Mouse (Mus musculus) heart, adult 2 months (tissue): Measurements from ENCODE around the gene Cars2. TPM values are rescaled to one million over a fixed set of nuclear protein-coding genes. Genes with fewer than 3 reads are reported as not detected.

Experiments
- DNase-seq, 2 experiments: peaks; one replicate each; pipeline ENCODE4 v3.0.0; 2021
- H3K27ac ChIP-seq: fragments of 200-600 bp; 2 replicates; pipeline ENCODE4 v1.8.1; 2022
- H3K27me3 ChIP-seq: fragments of 200-500 bp; 2 replicates; pipeline ENCODE4 v1.6.1; 2012; ENCODE audit warnings: mild to moderate bottlenecking, low read length, inconsistent platforms, mixed read lengths; ENCODE audit not compliant: control insufficient read depth, insufficient read depth
- H3K36me3 ChIP-seq: fragments of 200-500 bp; 2 replicates; pipeline ENCODE4 v1.6.1; 2012; ENCODE audit warnings: low read length, inconsistent platforms; ENCODE audit not compliant: control insufficient read depth, insufficient read depth
- H3K4me1 ChIP-seq: fragments of 200-500 bp; 2 replicates; pipeline ENCODE4 v1.6.1; 2011; ENCODE audit warnings: low read length; ENCODE audit not compliant: control insufficient read depth, insufficient read depth
- H3K4me3 ChIP-seq: fragments of 200-600 bp; 2 replicates; pipeline ENCODE4 v1.8.1; 2022
- H3K79me2 ChIP-seq: fragments of 200-500 bp; replicated peaks from 2 replicates; pipeline ENCODE4 v1.6.1; 2012; ENCODE audit warnings: mild to moderate bottlenecking, inconsistent platforms, low read length, moderate library complexity, mixed read lengths; ENCODE audit not compliant: control insufficient read depth, insufficient read depth
- H3K9ac ChIP-seq: fragments of 200-500 bp; 2 replicates; pipeline ENCODE4 v1.6.1; 2012; ENCODE audit warnings: low read depth, mild to moderate bottlenecking, control low read depth, inconsistent platforms, low read length, mixed read lengths
- CTCF ChIP-seq: fragments of 200-600 bp; IDR thresholded peaks from 2 replicates; pipeline ENCODE4 v1.8.1; 2022; ENCODE audit warnings: antibody characterized with exemption, mild to moderate bottlenecking, moderate library complexity
- EP300 ChIP-seq: fragments of 200-500 bp; IDR thresholded peaks from 2 replicates; pipeline ENCODE4 v1.6.1; 2011; ENCODE audit warnings: low read depth, low read length, control low read depth; ENCODE audit not compliant: insufficient read depth
- POLR2A ChIP-seq: fragments of 200-500 bp; IDR thresholded peaks from 2 replicates; pipeline ENCODE4 v1.6.1; 2011; ENCODE audit warnings: mild to moderate bottlenecking, low read depth, low read length, control low read depth; ENCODE audit not compliant: insufficient read depth
- WGBS: fragments of 180-500 bp; shearing (Covaris S2); methylation state at CpG from one replicate; pipeline ENCODE4 v1.1.7; 2018; 5-methylcytosine and 5-hydroxymethylcytosine counted together
- intact Hi-C: fragments of 180-260 bp; cut with DNase I; formaldehyde crosslinking; loops from one replicate; pipeline ENCODE4 v1.15.1; 2025
- polyA plus RNA-seq: library from polyadenylated mRNA; depleted of rRNA; stranded (reverse); fragments of >200 nt; gene quantifications from 2 replicates; pipeline ENCODE4 v1.2.3, GENCODE M21; 2012
- total RNA-seq, 2 experiments: library from RNA; stranded (reverse); gene quantifications; 2 replicates each; pipeline ENCODE4 v1.2.3; 2021

Cars2 gene
- total and polyA plus RNA-seq, 3 experiments: 46.5 to 49.8 (median 47.7) TPM

- peak overlapping the region; percentile 72 for H3K9ac ChIP-seq
- no peaks in the 10 kb centered on the region for H3K36me3 ChIP-seq
- peak overlapping the region; percentile 96 for H3K27ac ChIP-seq
- no peak for DNase-seq
- peak overlapping the region; percentile 68 for H3K4me3 ChIP-seq
- no peaks in the 10 kb centered on the region for H3K27me3 ChIP-seq
- 11% methylated on average over 23 of the region's 23 CpGs for WGBS
- intact Hi-C loops: no loop called here
- H3K79me2 ChIP-seq: no peaks in the 10 kb centered on the region
- H3K4me1 ChIP-seq: peaks cover 9% of the 10 kb centered on the region; the same call in 1 of the 2 replicates
- TF ChIP-seq POLR2A (no peak), EP300 (no peak), CTCF (no peak)
These were observed 71.6 kb downstream of the Cars2 start for GRCm38 (mm10) chr8:11478807-11479527.

GRCm38 (mm10) chr8:11477811-11478761 is 72.5 kb downstream of the Cars2 start, which contains the start of gene Rab20:
Gene Rab20, minus strand, starts transcription at chr8:11478710.
- Histone ChIP-seq H3K9ac (peak within 1 kb of the TSS; percentile 88), H3K27ac (peak within 1 kb of the TSS; percentile 96), H3K79me2 (no peaks in the 10 kb centered on the region), H3K27me3 (no peaks in the 10 kb centered on the region), H3K4me1 (peaks cover 9% of the 10 kb centered on the region; the same call in 1 of the 2 replicates), H3K4me3 (peak within 1 kb of the TSS; percentile 68), H3K36me3 (no peaks in the 10 kb centered on the region)
- WGBS: under 1% methylated on average over 69 of the region's 69 CpGs
- TF ChIP-seq CTCF: no peak
- peak; percentile 86 for TF ChIP-seq POLR2A
- TF ChIP-seq EP300: peak; percentile 63; the same call in 1 of the 2 replicates
- intact Hi-C loops: no loop called here
- peak; percentile 82 to 84 for DNase-seq

- H3K36me3 ChIP-seq: no peaks in the 10 kb centered on the region
- peaks cover 8% of the 10 kb centered on the region; the same call in 1 of the 2 replicates for H3K4me1 ChIP-seq
- no peaks in the 10 kb centered on the region for H3K79me2 ChIP-seq
- DNase-seq: no peak
- peak overlapping the region; percentile 53 for H3K9ac ChIP-seq
- peak overlapping the region; percentile 96 for H3K27ac ChIP-seq
- peak overlapping the region; percentile 68 for H3K4me3 ChIP-seq
- intact Hi-C loops: no loop called here
- 6% methylated on average over 9 of the region's 9 CpGs for WGBS
- H3K27me3 ChIP-seq: no peaks in the 10 kb centered on the region
- TF ChIP-seq POLR2A (no peak), EP300 (no peak), CTCF (no peak)
These were observed 73.4 kb downstream of the Cars2 start for GRCm38 (mm10) chr8:11477178-11477553.

- peak; percentile 72 to 81 for DNase-seq
- Histone ChIP-seq H3K36me3 (no peaks in the 10 kb centered on the region), H3K27ac (peak overlapping the region; percentile 96), H3K4me3 (peak overlapping the region; percentile 68), H3K9ac (peak overlapping the region; percentile 53), H3K4me1 (peaks cover 7% of the 10 kb centered on the region; the same call in 1 of the 2 replicates), H3K27me3 (no peaks in the 10 kb centered on the region), H3K79me2 (no peaks in the 10 kb centered on the region)
- intact Hi-C loops: no loop called here
- TF ChIP-seq POLR2A (peak; percentile 70; the same call in 1 of the 2 replicates), CTCF (no peak)
- WGBS: 18% methylated on average over 24 of the region's 24 CpGs
These were observed 74.0 kb downstream of the Cars2 start for GRCm38 (mm10) chr8:11476338-11477177.

- 0 out of 2 replicates have a peak, but pooled peaks cover under 1% of the 10 kb centered on the region for H3K79me2 ChIP-seq
- H3K4me1 ChIP-seq: peaks cover 7% of the 10 kb centered on the region; the same call in 1 of the 2 replicates
- H3K4me3 ChIP-seq: peak overlapping the region; percentile 68
- TF ChIP-seq POLR2A: no peak
- TF ChIP-seq EP300: no peak
- no peak for TF ChIP-seq CTCF
- no peak for DNase-seq
- WGBS: 45% methylated on average over 2 of the region's 2 CpGs
- H3K36me3 ChIP-seq: no peaks in the 10 kb centered on the region
- H3K9ac ChIP-seq: peak overlapping the region; percentile 12; the same call in 1 of the 2 replicates
- no peaks in the 10 kb centered on the region for H3K27me3 ChIP-seq
- intact Hi-C loops: no loop called here
- peak overlapping the region; percentile 96 for H3K27ac ChIP-seq
These were observed 74.7 kb downstream of the Cars2 start for GRCm38 (mm10) chr8:11475876-11476275.
